Mouse (Mus musculus) C2C12 (cell line): Measurements from ENCODE around the gene Tnfrsf1b. TPM values are rescaled to one million over a fixed set of nuclear protein-coding genes. Genes with fewer than 3 reads are reported as not detected.

Source experiments
- H3K27me3 ChIP-seq: one replicate; pipeline ENCODE4 v1.6.1; 2011; ENCODE audit not compliant: control insufficient read depth, insufficient read depth, insufficient read length
- H3K36me3 ChIP-seq: one replicate; pipeline ENCODE4 v1.6.1; 2011; ENCODE audit not compliant: control insufficient read depth, insufficient read depth
- H3K4me3 ChIP-seq: one replicate; pipeline ENCODE4 v1.5.1; 2011; ENCODE audit warnings: mild to moderate bottlenecking, control low read depth; ENCODE audit not compliant: poor library complexity, insufficient read depth, severe bottlenecking
- H3K79me2 ChIP-seq: one replicate; pipeline ENCODE4 v1.6.1; 2011; ENCODE audit not compliant: control insufficient read depth, insufficient read depth
- H3K79me3 ChIP-seq: one replicate; pipeline ENCODE4 v1.6.1; 2011; ENCODE audit warnings: low read depth, control low read depth
- H3ac ChIP-seq: one replicate; pipeline ENCODE3; 2011; ENCODE audit warnings: low read depth; ENCODE audit not compliant: control insufficient read depth, insufficient read length
- CEBPB ChIP-seq: IDR thresholded peaks from one replicate; pipeline ENCODE4 v1.6.1; 2011; ENCODE audit warnings: low read depth, mild to moderate bottlenecking, control low read depth, moderate library complexity
- CTCF ChIP-seq: IDR thresholded peaks from one replicate; pipeline ENCODE4 v1.5.1; 2011; ENCODE audit not compliant: control insufficient read depth, insufficient read depth, insufficient read length
- FOSL1 ChIP-seq: IDR thresholded peaks from one replicate; pipeline ENCODE4 v1.8.0; 2011; ENCODE audit warnings: mild to moderate bottlenecking, low read length; ENCODE audit not compliant: poor library complexity, insufficient read depth, severe bottlenecking
- MAX ChIP-seq: IDR thresholded peaks from one replicate; pipeline ENCODE4 v1.6.1; 2011; ENCODE audit warnings: mild to moderate bottlenecking, control low read depth
- MYOD1 ChIP-seq: IDR thresholded peaks from one replicate; pipeline ENCODE4 v1.6.1; 2011; ENCODE audit warnings: low read depth; ENCODE audit not compliant: control insufficient read depth, insufficient read length
- MYOG ChIP-seq: IDR thresholded peaks from one replicate; pipeline ENCODE4 v1.6.1; 2011; ENCODE audit not compliant: control insufficient read depth, insufficient read length; ENCODE audit errors: extremely low read depth
- USF1 ChIP-seq: IDR thresholded peaks from one replicate; pipeline ENCODE4 v1.6.1; 2011; ENCODE audit warnings: low read depth, mild to moderate bottlenecking, control low read depth, moderate library complexity
- polyA plus RNA-seq: library from polyadenylated mRNA; unstranded; fragments of >200 nt; fragmentation: generic; extraction: Trizol; gene quantifications from one replicate; pipeline ENCODE4 v1.2.1, GENCODE M21; 2012; ENCODE audit warnings: missing spikeins

Tnfrsf1b gene
- polyA plus RNA-seq, 1 experiment: 7.7 TPM

GRCm38 (mm10) chr4:145214786-145215174 lies 31.9 kb downstream of the Tnfrsf1b start:
- H3K4me3 ChIP-seq: no peak overlapping the region

GRCm38 (mm10) chr4:145213999-145214785 lies 32.5 kb downstream of the Tnfrsf1b start:
- H3K79me3 ChIP-seq: no peaks in the 10 kb centered on the region
- H3K27me3 ChIP-seq: no peaks in the 10 kb centered on the region
- no peak overlapping the region for H3ac ChIP-seq
- no peak for TF ChIP-seq MYOD1
- TF ChIP-seq CTCF: peak; percentile 73
- peaks cover 28% of the 10 kb centered on the region for H3K36me3 ChIP-seq
- H3K79me2 ChIP-seq: no peaks in the 10 kb centered on the region
- H3K4me3 ChIP-seq: no peak overlapping the region

More at GRCm38 (mm10) chr4:145214786-145215174, 31.9 kb downstream of the Tnfrsf1b start:
- no peaks in the 10 kb centered on the region for H3K79me2 ChIP-seq
- H3K27me3 ChIP-seq: no peaks in the 10 kb centered on the region
- H3K36me3 ChIP-seq: peaks cover 33% of the 10 kb centered on the region
- H3K79me3 ChIP-seq: no peaks in the 10 kb centered on the region
- H3ac ChIP-seq: no peak overlapping the region
- no peak for TF ChIP-seq MAX
- TF ChIP-seq CTCF: no peak
- TF ChIP-seq MYOG: no peak
- TF ChIP-seq CEBPB: no peak
- TF ChIP-seq MYOD1: no peak
- TF ChIP-seq FOSL1: no peak
- TF ChIP-seq USF1: no peak

- Histone ChIP-seq H3K4me3 (no peak overlapping the region), H3K27me3 (no peaks in the 10 kb centered on the region), H3K79me2 (no peaks in the 10 kb centered on the region), H3ac (no peak overlapping the region), H3K79me3 (no peaks in the 10 kb centered on the region), H3K36me3 (peaks cover 14% of the 10 kb centered on the region)
- TF ChIP-seq USF1 (no peak), CEBPB (no peak), MAX (no peak), CTCF (no peak), MYOD1 (no peak), MYOG (no peak), FOSL1 (no peak)
These were observed 35.6 kb downstream of the Tnfrsf1b start for GRCm38 (mm10) chr4:145211076-145211475.

- Histone ChIP-seq H3K79me2 (no peaks in the 10 kb centered on the region), H3K36me3 (peaks cover 14% of the 10 kb centered on the region), H3K4me3 (no peak overlapping the region), H3K27me3 (no peaks in the 10 kb centered on the region), H3ac (no peak overlapping the region), H3K79me3 (no peaks in the 10 kb centered on the region)
- TF ChIP-seq FOSL1 (no peak), MYOD1 (no peak), MYOG (no peak), MAX (no peak), CTCF (no peak), CEBPB (no peak), USF1 (no peak)
These were observed 36.1 kb downstream of the Tnfrsf1b start for GRCm38 (mm10) chr4:145210564-145210963.

DNA sequence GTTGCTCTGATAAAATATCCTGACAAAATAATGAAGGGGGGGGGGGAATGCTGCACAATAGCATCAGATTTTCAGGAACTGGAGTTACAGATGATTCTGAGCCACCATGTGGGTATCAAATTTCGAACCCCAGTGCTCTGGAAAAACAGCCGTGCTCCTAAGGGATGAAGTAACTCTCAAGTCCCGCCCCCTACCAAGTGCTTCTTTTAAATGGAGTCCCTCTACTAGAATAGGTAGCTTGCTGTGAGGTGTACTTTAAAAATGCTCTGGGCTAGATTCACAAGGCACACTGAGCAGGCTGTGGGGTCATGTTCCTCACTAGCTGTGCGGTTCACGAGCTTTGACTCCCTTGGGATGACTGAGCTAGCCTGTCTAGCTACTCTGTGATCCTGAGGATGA lies 37.0 kb downstream of the Tnfrsf1b start:
- Histone ChIP-seq H3ac (no peak overlapping the region), H3K4me3 (no peak overlapping the region), H3K27me3 (no peaks in the 10 kb centered on the region), H3K36me3 (peaks cover 14% of the 10 kb centered on the region), H3K79me3 (no peaks in the 10 kb centered on the region), H3K79me2 (no peaks in the 10 kb centered on the region)
- no peak for TF ChIP-seq MYOG

GRCm38 (mm10) chr4:145209076-145209689 lies 37.5 kb downstream of the Tnfrsf1b start:
- H3K79me3 ChIP-seq: no peaks in the 10 kb centered on the region
- peaks cover 13% of the 10 kb centered on the region for H3K36me3 ChIP-seq
- no peaks in the 10 kb centered on the region for H3K79me2 ChIP-seq
- H3ac ChIP-seq: no peak overlapping the region
- no peaks in the 10 kb centered on the region for H3K27me3 ChIP-seq
- no peak overlapping the region for H3K4me3 ChIP-seq
- TF ChIP-seq CTCF (no peak), USF1 (no peak), CEBPB (no peak), MYOD1 (no peak)
